Mouse (Mus musculus) spleen, adult 2 months (tissue): ENCODE results near the gene Alpi.

Experiments
- CTCF ChIP-seq: fragments of 200-500 bp; IDR thresholded peaks from 2 replicates; pipeline ENCODE4 v1.5.1; 2011; ENCODE audit warnings: mild to moderate bottlenecking, inconsistent platforms; ENCODE audit not compliant: insufficient read depth, insufficient read length, insufficient replicate concordance; ENCODE audit errors: extremely low read depth
- POLR2A ChIP-seq: fragments of 200-500 bp; IDR thresholded peaks from 2 replicates; pipeline ENCODE4 v1.6.1; 2011; ENCODE audit warnings: low read depth, low read length, inconsistent platforms

DNA sequence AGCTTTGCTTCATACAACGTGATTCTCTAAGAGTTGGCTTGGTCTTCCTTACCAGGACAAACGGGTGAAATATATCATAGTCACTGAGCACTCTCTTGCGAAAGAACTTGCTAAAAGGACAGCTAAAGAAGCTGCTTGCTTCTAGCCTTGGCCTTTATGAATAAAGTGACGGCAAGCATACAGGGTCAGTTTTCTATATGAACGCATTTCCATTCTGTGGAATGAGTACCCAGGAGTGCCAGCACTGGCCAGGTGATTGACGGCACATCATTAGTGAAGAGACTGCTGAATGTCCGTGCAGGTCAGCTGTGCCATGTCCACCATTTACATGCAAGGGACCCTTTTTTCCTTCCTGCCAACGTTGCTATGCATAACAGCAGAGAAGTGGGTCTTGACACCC, 5.1 kb upstream of the Alpi start:
- no peak for TF ChIP-seq CTCF
- no peak for TF ChIP-seq POLR2A
